Mouse (Mus musculus): ENCODE results near the gene Slc38a2. TPM values are rescaled to one million over a fixed set of nuclear protein-coding genes. Genes with fewer than 3 reads are reported as not detected.
A peak's percentile ranks its signal among the peaks of the same experiment; 100 is the strongest.

Gene Slc38a2
- polyA plus RNA-seq, 1 experiment from 2014 or later = 134 TPM

DNA sequence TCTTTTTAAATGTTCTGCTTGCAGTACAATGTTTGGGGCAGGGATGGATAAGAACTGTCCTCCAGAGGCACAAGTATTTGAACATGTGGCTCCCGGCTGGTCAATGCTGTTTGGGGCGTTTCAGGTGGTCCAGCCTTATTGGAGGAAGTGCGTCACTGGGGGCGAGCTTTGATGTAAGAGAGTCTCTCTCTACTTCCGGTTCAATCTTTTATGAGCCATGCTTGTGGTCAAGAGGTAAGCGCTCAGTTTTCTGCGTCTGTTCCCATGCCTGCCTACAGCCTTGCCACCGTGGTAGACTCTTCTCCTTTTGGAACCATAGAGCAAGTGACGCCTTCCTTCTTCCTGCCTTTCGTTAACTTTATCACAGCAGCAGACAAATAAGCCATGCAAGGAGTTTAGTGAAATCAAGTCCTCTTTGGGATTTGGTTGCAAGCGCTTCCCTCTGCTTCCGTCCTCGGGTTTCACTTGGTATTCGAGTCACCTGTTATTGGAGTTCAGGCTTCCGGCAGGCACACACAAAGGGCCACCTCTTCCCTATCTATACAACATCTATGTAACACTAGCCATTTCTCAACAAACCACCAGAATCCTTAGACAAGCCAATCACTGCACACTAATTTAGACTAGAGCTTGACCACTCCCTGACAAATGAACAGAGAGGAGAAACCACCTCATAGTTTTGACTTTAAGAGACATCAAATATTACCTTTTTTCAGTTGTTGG is 37.3 kb upstream of the Slc38a2 start:
- no peak overlapping the region for H3K27ac ChIP-seq
- H3K4me1 ChIP-seq = peaks cover 16% of the 10 kb centered on the region
- H3K9ac ChIP-seq = no peak overlapping the region
- ATAC-seq (replicated peaks; ENCODE audit: low FRiP score) = no peak
- WGBS = 71% methylated on average over 15 of the region's 15 CpGs
- no peaks in the 10 kb centered on the region for H3K9me3 ChIP-seq (replicated peaks)
- no peaks in the 10 kb centered on the region for H3K36me3 ChIP-seq
- no peaks in the 10 kb centered on the region for H3K27me3 ChIP-seq
- no peak overlapping the region for H3K4me3 ChIP-seq (replicated peaks)
- no peak overlapping the region for H3K4me2 ChIP-seq

DNA sequence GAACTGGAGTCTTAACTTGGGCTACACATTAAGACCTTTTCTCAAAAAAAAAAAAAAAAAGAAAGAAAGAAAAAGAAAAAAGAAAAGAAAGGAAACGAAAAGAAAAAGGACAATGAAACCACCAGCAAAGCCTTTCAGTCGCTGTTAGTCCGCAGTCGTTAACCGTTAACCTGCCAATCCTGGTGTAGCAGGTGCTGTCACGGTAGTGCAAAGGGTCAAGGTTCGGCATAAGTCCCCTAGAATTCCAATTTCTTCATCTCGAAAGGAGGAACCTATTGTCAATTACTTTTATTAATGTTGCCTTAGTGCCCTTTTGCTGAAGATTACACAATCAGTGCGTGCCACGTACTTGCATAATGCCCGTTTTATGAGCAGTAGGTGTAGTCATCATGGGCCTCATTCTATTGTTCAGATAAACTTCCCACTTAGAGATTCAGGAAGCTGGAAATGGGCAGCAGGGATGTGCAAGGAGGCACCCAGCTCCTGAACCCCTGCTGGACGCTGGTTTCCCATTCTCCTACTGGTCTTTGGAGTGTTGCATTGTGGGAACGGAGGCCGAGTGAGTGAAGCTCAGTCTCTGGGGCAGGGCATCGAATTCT is 36.1 kb upstream of the Slc38a2 start:
- H3K27ac ChIP-seq = no peak overlapping the region
- WGBS = 76% methylated on average over 15 of the region's 15 CpGs
- H3K4me1 ChIP-seq = peaks cover 16% of the 10 kb centered on the region
- no peaks in the 10 kb centered on the region for H3K36me3 ChIP-seq
- ATAC-seq (replicated peaks; ENCODE audit: low FRiP score) = no peak
- H3K4me3 ChIP-seq (replicated peaks) = no peak overlapping the region
- no peaks in the 10 kb centered on the region for H3K9me3 ChIP-seq (replicated peaks)
- no peak overlapping the region for H3K4me2 ChIP-seq
- no peak overlapping the region for H3K9ac ChIP-seq
- H3K27me3 ChIP-seq = no peaks in the 10 kb centered on the region

DNA sequence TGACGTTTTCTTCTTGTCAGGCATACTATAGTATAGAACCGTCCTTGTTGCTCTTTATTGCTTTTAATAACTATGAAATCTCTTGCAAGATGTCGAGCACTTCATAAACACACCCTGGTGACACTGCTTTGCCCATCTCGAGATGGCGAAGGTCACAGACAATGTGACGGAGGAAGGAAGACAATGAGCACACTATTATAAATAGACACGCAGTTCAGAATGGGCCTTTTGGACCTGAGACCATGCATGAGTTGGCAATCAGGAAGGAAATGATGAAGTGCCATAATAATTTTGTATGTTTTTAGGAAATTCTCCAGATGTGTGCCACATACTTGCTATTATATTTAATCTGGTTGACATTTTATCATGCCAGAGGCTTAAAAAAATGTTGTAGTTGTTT is 34.9 kb upstream of the Slc38a2 start:
- Histone ChIP-seq H3K4me1 (peaks cover 17% of the 10 kb centered on the region), H3K4me2 (no peak overlapping the region), H3K27ac (peak overlapping the region; percentile 63), H3K27me3 (no peaks in the 10 kb centered on the region), H3K4me3 (replicated peaks) (no peak overlapping the region), H3K36me3 (no peaks in the 10 kb centered on the region), H3K9me3 (replicated peaks) (no peaks in the 10 kb centered on the region), H3K9ac (no peak overlapping the region)
- no peak for ATAC-seq (replicated peaks; ENCODE audit: low FRiP score)
- WGBS = 63% methylated on average over 7 of the region's 7 CpGs

DNA sequence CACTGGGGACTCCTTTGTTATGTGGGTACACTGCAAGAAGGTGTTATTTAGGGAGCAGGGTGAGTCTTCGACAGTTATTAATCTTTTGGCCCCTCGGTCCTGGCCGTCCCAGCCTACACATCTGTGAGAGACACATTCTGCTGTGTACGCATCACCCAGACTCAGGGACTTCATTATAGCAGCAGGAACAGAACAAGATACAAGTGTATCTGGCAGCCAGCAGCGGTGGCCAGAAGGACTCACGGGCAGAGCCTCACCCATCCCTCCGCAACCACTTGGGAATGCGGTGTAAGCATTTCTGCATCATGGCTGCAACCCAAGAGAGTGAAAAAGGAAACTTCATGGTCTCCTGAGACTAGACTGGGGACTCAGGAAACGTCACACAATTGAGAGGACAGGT is 30.9 kb upstream of the Slc38a2 start:
- H3K4me2 ChIP-seq = no peak overlapping the region
- no peak overlapping the region for H3K27ac ChIP-seq
- H3K9me3 ChIP-seq (replicated peaks) = no peaks in the 10 kb centered on the region
- 88% methylated on average over 9 of the region's 9 CpGs for WGBS
- no peak overlapping the region for H3K4me3 ChIP-seq (replicated peaks)
- H3K27me3 ChIP-seq = no peaks in the 10 kb centered on the region
- no peak for ATAC-seq (replicated peaks; ENCODE audit: low FRiP score)
- H3K9ac ChIP-seq = no peak overlapping the region
- peaks cover 25% of the 10 kb centered on the region for H3K4me1 ChIP-seq
- H3K36me3 ChIP-seq = no peaks in the 10 kb centered on the region

DNA sequence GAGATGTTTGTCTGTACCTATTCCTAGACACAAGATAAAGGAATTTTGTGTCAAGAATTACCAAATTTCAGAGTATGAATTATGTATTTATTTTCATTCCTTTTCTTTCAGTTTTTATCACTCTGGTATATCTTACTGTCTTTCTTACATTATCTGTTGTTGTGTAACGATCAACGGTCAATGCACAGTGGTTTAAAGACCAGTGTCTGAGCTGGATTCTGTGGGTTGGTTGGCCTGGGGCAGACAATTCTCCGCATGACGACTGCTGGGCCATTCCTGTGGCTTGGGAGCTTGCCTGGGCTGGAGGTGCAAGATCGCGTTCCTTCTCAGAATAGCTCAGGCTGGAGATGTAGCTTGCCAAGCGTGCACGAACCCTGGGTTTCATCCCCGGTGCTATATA is 30.3 kb upstream of the Slc38a2 start:
- Histone ChIP-seq H3K27ac (0 out of 2 replicates have a peak overlapping the region, but pooled peaks have one; percentile 71), H3K9ac (no peak overlapping the region), H3K27me3 (no peaks in the 10 kb centered on the region), H3K4me3 (replicated peaks) (no peak overlapping the region), H3K4me2 (no peak overlapping the region), H3K4me1 (peaks cover 25% of the 10 kb centered on the region), H3K9me3 (replicated peaks) (no peaks in the 10 kb centered on the region), H3K36me3 (no peaks in the 10 kb centered on the region)
- 82% methylated on average over 9 of the region's 9 CpGs for WGBS
- no peak for ATAC-seq (replicated peaks; ENCODE audit: low FRiP score)

DNA sequence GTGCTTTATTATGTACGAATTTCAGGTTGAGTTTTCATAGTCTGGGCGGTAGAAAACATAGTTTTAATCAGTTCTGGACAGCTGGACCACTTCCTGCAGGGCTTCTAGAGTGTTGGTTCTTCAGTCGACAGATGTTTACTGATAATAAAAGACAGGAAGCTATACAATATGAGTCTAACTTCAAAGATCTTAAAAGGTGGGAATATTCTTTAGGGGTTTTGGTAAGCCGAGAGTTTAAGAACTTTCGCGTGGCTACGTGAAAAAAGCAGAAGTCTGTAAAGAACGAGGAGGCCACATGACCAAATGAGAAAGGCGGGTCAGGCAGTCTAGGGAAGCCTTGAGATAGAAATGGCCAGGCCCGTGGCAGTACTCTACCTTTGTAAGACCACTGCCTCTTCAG is 29.5 kb upstream of the Slc38a2 start:
- Histone ChIP-seq H3K4me2 (no peak overlapping the region), H3K36me3 (no peaks in the 10 kb centered on the region), H3K27me3 (no peaks in the 10 kb centered on the region), H3K4me1 (peaks cover 22% of the 10 kb centered on the region), H3K9me3 (replicated peaks) (no peaks in the 10 kb centered on the region), H3K9ac (no peak overlapping the region), H3K4me3 (replicated peaks) (no peak overlapping the region), H3K27ac (peak overlapping the region; percentile 71)
- 37% methylated on average over 10 of the region's 10 CpGs for WGBS
- ATAC-seq (replicated peaks; ENCODE audit: low FRiP score) = no peak

DNA sequence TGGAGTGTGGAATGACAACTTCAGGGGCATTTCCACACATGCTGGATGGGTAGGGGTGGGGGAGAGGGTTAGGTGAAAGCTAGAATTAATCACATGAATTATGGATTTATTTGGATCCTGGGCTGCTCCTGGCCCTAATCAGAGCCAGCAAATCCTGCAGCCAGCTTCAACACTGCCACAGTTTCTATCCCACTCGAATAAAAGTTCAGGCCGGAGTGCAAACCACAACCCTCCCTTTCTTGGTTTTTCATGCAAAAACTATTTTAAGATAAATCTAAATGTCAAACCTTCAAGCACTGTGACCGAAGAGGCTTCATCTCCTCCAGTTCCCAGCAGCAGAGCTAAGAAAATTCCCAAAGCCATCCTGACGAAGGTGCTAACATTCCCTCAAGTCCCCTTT is 28.8 kb upstream of the Slc38a2 start:
- Histone ChIP-seq H3K27ac (peak overlapping the region; percentile 71), H3K9me3 (replicated peaks) (no peaks in the 10 kb centered on the region), H3K9ac (no peak overlapping the region), H3K4me2 (no peak overlapping the region), H3K4me3 (replicated peaks) (no peak overlapping the region), H3K36me3 (no peaks in the 10 kb centered on the region), H3K27me3 (no peaks in the 10 kb centered on the region), H3K4me1 (peaks cover 15% of the 10 kb centered on the region)
- 43% methylated on average over 4 of the region's 4 CpGs for WGBS
- no peak for ATAC-seq (replicated peaks; ENCODE audit: low FRiP score)

DNA sequence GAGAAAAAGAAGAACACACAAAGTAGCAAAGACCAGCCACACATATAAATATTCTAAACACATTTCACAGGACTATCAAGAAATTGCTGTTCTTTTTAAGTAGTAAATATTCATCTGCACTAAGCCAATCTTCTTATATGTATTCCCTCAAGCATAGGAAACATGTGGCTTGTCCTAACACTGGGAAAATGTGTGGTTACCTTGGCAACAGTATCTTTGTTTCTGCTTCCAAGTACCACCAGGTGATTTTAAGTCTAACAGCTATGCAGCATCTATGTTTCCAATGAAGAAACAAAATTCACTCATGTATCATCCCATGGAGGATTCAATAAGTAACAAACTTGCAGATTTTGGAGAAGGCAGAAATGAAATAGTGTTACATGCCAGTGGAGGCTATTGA is 25.0 kb upstream of the Slc38a2 start:
- H3K4me3 ChIP-seq (replicated peaks) = no peak overlapping the region
- H3K27ac ChIP-seq = no peak overlapping the region
- H3K9ac ChIP-seq = no peak overlapping the region
- H3K27me3 ChIP-seq = no peaks in the 10 kb centered on the region
- no peaks in the 10 kb centered on the region; the same call in 1 of the 2 replicates for H3K9me3 ChIP-seq (replicated peaks)
- H3K36me3 ChIP-seq = no peaks in the 10 kb centered on the region
- no peak for ATAC-seq (replicated peaks; ENCODE audit: low FRiP score)
- no peak overlapping the region for H3K4me2 ChIP-seq
- H3K4me1 ChIP-seq = peaks cover 14% of the 10 kb centered on the region

DNA sequence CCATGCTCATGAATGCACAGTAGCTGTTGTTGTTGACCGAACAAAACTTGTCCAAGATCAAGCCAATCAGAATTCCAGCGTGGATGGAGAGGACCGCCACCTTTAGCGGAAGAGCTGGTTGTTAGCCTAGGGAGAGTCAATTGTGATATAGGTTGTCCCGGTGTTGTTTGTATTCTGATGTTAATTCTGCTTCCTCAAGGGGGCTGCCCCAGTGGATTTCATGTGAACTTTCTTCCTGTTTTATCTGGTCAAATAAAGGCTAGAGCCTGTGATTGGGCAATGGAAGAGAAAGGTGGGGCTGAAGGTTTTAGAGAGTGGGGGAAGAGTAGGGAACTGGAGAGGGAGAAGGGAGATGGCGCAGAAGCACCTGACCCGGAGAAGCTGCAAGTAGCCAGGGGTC is 22.7 kb upstream of the Slc38a2 start:
- no peak overlapping the region for H3K27ac ChIP-seq
- no peaks in the 10 kb centered on the region; the same call in 1 of the 2 replicates for H3K9me3 ChIP-seq (replicated peaks)
- H3K27me3 ChIP-seq = no peaks in the 10 kb centered on the region
- no peak overlapping the region for H3K4me3 ChIP-seq (replicated peaks)
- ATAC-seq (replicated peaks; ENCODE audit: low FRiP score) = no peak
- H3K4me1 ChIP-seq = 0 out of 2 replicates have a peak, but pooled peaks cover 5% of the 10 kb centered on the region
- 80% methylated on average over 7 of the region's 7 CpGs for WGBS
- no peak overlapping the region for H3K9ac ChIP-seq
- no peaks in the 10 kb centered on the region for H3K36me3 ChIP-seq
- H3K4me2 ChIP-seq = no peak overlapping the region

DNA sequence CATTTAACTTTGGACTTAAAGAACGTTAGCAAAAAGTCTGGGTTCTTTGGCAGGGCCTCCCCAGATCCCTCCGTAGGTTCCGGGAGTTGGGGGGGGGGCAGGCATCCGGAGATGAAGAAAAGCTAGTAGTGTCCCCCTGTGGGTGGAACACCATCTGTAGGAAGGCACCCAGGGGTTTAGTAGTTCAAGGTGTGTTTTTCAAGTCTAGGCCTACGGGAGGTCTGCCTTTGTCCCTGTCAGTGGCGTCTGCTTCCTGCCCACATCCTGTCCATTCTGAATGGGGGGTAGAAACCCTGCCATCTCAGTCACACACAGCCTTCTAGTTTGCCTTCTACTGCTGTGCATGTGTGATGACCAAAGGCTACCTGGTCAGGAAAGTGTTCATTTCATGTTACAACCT is 20.6 kb upstream of the Slc38a2 start:
- H3K4me3 ChIP-seq (replicated peaks) = no peak overlapping the region
- H3K9me3 ChIP-seq (replicated peaks) = no peaks in the 10 kb centered on the region; the same call in 1 of the 2 replicates
- H3K36me3 ChIP-seq = no peaks in the 10 kb centered on the region
- H3K4me2 ChIP-seq = no peak overlapping the region
- H3K9ac ChIP-seq = no peak overlapping the region
- 90% methylated on average over 6 of the region's 6 CpGs for WGBS
- 0 out of 2 replicates have a peak, but pooled peaks cover 5% of the 10 kb centered on the region for H3K4me1 ChIP-seq
- no peak overlapping the region for H3K27ac ChIP-seq
- ATAC-seq (replicated peaks; ENCODE audit: low FRiP score) = no peak
- H3K27me3 ChIP-seq = no peaks in the 10 kb centered on the region

DNA sequence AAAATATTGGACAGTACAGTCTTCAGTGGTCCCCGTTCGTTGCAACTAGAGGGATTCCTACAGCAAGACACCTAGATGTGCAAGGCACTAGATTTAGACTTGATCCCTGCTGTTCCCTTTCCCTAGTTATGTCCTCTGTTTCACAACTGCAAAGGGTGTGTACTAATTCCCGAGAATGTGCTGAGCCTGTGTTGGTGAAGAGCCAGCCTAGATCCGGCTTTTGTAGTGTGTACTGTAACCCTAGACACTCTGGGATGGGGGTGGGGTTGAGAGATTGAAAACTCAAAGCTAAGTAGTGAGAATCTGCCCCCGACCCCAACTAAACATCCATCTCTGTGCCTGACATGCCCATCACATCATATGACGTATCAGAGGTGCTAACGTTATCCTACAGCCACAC is 18.9 kb upstream of the Slc38a2 start:
- Histone ChIP-seq H3K36me3 (no peaks in the 10 kb centered on the region), H3K4me3 (replicated peaks) (no peak overlapping the region), H3K9ac (no peak overlapping the region), H3K27ac (no peak overlapping the region), H3K9me3 (replicated peaks) (no peaks in the 10 kb centered on the region; the same call in 1 of the 2 replicates), H3K4me1 (0 out of 2 replicates have a peak, but pooled peaks cover 5% of the 10 kb centered on the region), H3K4me2 (no peak overlapping the region), H3K27me3 (no peaks in the 10 kb centered on the region)
- no peak for ATAC-seq (replicated peaks; ENCODE audit: low FRiP score)
- 56% methylated on average over 7 of the region's 7 CpGs for WGBS

DNA sequence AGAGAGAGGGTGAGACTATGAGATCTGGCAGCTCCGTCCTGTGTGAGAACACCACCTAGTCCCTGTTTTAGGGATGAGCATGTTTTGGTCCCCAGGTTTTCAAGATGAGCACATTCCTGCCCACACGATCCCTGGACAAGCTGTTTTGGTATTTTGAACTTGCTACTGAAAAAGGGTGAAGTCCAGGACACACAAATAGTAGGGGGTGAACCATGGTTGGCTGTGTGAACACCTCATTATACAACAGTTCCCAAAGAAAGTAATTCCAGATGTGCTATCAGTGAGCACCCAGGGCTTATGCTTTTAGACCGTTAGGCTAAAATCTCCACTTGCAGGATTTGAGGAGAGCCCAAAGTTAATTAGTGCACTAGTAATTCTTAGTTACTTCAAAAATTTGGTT is 17.7 kb upstream of the Slc38a2 start:
- WGBS = 72% methylated on average over 3 of the region's 3 CpGs
- ATAC-seq (replicated peaks; ENCODE audit: low FRiP score) = no peak

More for the DNA sequence above, 17.7 kb upstream of the Slc38a2 start:
- H3K9ac ChIP-seq = no peak overlapping the region
- no peaks in the 10 kb centered on the region for H3K27me3 ChIP-seq
- H3K27ac ChIP-seq = no peak overlapping the region
- 0 out of 2 replicates have a peak, but pooled peaks cover 5% of the 10 kb centered on the region for H3K4me1 ChIP-seq
- no peaks in the 10 kb centered on the region; the same call in 1 of the 2 replicates for H3K9me3 ChIP-seq (replicated peaks)
- H3K36me3 ChIP-seq = no peaks in the 10 kb centered on the region
- H3K4me3 ChIP-seq (replicated peaks) = no peak overlapping the region
- H3K4me2 ChIP-seq = no peak overlapping the region
